Mouse (Mus musculus): ENCODE measurements around the gene Igdcc4. TPM values are rescaled to one million over a fixed set of nuclear protein-coding genes. Genes with fewer than 3 reads are reported as not detected.
"Not testable (repeated sequence)": the region's sequence is repeated elsewhere in the genome, so short reads cannot be mapped to it uniquely, and the experiment has no call there.

Igdcc4 gene
- polyA plus RNA-seq (2012; ENCODE audit: insufficient read depth, insufficient read length, missing spikeins), result 0.15 TPM in 1 of 2 replicates, not detected in the other

DNA sequence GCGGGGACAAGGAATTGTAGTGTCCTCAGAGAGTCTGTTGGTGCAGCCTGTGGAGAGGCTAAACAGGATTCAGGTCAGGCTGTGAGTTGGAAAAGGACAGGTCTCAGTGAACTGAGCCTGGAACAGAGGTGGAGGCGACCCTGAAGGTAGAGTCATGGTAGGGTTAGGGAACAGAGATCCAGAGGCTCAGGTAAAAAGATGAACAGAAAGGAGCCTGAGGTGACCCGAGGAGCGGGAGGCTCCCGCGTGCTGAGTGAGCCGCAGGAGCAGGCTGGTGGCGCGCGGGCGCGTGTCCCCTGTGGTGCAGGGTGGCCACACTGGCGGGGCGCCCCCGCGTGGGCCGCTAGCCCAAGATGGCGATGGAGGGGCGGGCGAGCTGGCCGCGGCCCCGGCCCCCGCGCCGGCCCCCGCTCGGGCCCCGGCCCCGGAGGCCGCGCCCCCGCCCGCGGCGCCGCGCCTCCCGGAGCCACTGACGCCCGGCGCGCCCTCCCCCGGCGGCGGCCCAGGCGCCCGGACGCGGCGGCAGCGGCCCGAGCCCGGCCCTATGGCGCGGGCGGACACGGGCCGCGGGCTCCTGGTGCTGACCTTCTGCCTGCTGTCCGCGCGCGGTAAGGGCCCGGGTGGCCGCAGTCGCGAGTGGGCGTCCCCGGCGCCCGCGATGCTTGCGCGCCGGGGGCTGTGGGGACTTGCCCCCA lies at the start of gene Igdcc4:
Igdcc4 (plus strand) TSS at position 496 of the 695 bp plus-strand sequence.
- no peak within 1 kb of the TSS for H3K27ac ChIP-seq (ENCODE audit: insufficient read depth, low read depth, low read length)
- no peaks in the 10 kb centered on the region for H3K4me1 ChIP-seq (ENCODE audit: control insufficient read depth, insufficient read depth, low read length)
- TF ChIP-seq POLR2A (IDR thresholded peaks at IDR 0.05; ENCODE audit: borderline replicate concordance, low read depth, low read length) (no peak), CTCF (IDR thresholded peaks at IDR 0.05; ENCODE audit: low read depth, low read length) (no peak)
- peak within 1 kb of the TSS; percentile 56 for H3K4me3 ChIP-seq (ENCODE audit: insufficient read depth, low read length)

DNA sequence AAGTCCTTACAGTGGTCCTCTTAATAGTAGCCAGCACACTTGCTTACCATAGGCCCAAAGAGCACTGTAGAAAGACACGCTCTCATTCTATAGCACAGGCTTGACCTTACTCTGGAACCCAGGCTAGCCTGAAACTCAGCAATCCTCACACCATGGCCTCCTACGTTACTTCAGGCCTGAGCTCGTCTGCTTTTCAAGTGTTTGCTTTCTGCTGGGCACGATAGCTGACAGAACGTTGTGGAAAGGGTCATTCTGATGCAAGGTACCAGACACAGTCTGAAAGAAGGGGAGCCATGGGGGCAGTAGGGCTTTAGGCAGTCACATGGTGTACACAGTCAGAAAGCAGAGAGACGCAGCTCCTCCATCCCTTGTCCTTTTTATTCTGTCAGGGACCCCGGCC lies 37.0 kb upstream of the Igdcc4 start:
- Histone ChIP-seq H3K4me3 (ENCODE audit: insufficient read depth, low read length) (no peak overlapping the region), H3K27ac (ENCODE audit: insufficient read depth, low read depth, low read length) (no peak overlapping the region)
- TF ChIP-seq CTCF (IDR thresholded peaks at IDR 0.05; ENCODE audit: low read depth, low read length) (no peak), POLR2A (IDR thresholded peaks at IDR 0.05; ENCODE audit: borderline replicate concordance, low read depth, low read length) (no peak)

DNA sequence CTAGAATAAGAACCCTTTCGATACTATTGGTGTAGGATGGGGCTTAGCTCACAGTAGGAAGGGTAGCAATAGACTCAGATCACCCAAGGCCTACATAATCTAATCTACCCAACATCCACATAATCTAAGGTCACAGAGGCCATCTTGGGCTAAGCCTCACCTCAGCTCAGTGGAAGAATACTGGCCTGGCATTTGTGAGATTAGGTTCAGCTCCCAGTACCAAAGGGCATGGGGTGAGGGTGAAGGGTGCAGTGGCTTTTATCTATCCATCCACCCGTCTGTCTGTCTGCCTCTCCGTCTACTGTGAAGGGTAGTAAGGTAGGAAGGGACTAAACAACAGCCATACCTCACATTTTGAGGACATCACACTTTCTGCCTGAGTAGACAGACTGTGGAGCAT lies 30.7 kb upstream of the Igdcc4 start:
- TF ChIP-seq POLR2A (IDR thresholded peaks at IDR 0.05; ENCODE audit: borderline replicate concordance, low read depth, low read length), result no peak
- no peak for TF ChIP-seq CTCF (IDR thresholded peaks at IDR 0.05; ENCODE audit: low read depth, low read length)
- Histone ChIP-seq H3K4me1 (ENCODE audit: control insufficient read depth, insufficient read depth, low read length) (peaks cover 12% of the 10 kb centered on the region), H3K4me3 (ENCODE audit: insufficient read depth, low read length) (no peak overlapping the region), H3K27ac (ENCODE audit: insufficient read depth, low read depth, low read length) (no peak overlapping the region)

More for the DNA sequence above, 37.0 kb upstream of the Igdcc4 start:
- no peaks in the 10 kb centered on the region for H3K4me1 ChIP-seq (ENCODE audit: control insufficient read depth, insufficient read depth, low read length)

DNA sequence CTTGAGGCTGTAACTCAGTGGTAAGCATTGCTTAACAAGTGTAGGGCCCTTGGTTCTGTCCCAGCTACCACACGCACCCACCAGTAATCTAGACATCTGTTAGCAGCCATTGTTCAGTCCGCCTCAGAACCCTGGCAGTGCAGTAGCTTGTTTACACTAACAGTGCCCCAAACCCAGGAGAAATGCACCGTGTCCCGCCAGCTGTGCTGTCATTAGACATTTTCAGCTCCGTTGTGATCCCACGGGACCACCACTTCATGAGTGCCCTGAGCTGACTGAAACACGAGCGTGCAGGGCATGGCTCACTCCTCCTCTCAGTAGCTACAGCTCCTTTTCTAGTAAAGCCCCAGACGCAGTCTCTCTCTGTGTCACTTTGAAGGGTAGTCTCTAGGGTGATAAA lies 27.7 kb upstream of the Igdcc4 start:
- no peak overlapping the region for H3K27ac ChIP-seq (ENCODE audit: insufficient read depth, low read depth, low read length)

DNA sequence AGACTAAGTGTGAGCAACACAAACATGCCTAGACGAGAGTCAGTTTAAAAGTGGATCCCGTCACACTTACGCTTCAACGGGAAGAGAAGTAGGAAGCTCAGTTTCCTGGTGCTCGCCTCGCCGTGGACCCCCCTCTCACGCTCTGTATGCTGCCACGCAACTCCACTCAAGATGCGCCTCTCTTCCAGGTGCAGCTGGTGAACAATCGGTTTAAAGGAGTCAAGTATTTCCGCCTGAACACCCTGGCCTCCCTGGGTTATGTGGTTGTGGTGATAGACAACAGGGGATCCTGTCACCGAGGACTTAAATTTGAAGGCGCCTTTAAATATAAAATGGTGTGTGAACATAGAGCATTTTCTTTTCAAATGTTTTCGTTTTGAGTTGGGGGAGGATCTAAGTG lies 27.0 kb upstream of the Igdcc4 start:
- H3K27ac ChIP-seq (ENCODE audit: insufficient read depth, low read depth, low read length), result peak overlapping the region; percentile 41
- peaks cover 15% of the 10 kb centered on the region for H3K4me1 ChIP-seq (ENCODE audit: control insufficient read depth, insufficient read depth, low read length)
- TF ChIP-seq CTCF (IDR thresholded peaks at IDR 0.05; ENCODE audit: low read depth, low read length) (no peak), POLR2A (IDR thresholded peaks at IDR 0.05; ENCODE audit: borderline replicate concordance, low read depth, low read length) (no peak)
- H3K4me3 ChIP-seq (ENCODE audit: insufficient read depth, low read length), result no peak overlapping the region

More for the DNA sequence above, 27.7 kb upstream of the Igdcc4 start:
- Histone ChIP-seq H3K4me1 (ENCODE audit: control insufficient read depth, insufficient read depth, low read length) (peaks cover 15% of the 10 kb centered on the region), H3K4me3 (ENCODE audit: insufficient read depth, low read length) (no peak overlapping the region)
- TF ChIP-seq CTCF (IDR thresholded peaks at IDR 0.05; ENCODE audit: low read depth, low read length) (no peak), POLR2A (IDR thresholded peaks at IDR 0.05; ENCODE audit: borderline replicate concordance, low read depth, low read length) (no peak)

DNA sequence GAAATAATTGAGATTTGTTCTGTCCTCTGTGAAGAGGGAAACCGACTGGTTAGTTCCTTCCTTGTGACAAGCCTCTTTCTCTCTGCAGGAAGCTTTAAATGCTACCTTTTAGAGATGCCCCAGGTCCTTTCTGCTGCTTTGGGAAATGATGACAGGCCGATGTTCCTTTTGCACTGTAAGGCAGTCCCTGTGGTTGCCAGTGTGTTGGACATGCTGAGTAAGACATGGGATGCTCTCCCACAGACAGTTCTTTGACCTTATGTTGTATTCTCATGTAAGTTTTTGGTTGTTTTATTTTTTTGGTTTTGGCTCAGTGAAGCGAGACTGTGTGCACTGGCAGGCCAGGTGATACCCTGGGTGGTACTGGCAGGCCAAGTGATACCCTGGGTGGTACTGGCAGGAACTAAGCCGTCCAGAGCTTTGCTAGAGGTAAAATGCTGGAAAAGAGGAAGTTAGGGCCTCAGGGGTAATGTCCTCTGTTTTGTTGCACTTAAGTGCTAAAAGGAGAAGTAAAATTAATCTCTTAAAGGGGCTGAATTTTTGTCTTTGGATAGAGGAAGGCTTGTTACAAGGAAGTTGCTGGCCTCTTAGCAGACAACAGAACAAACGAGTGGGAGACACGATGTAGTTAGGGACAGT lies 26.3 kb upstream of the Igdcc4 start:
- no peak for TF ChIP-seq CTCF (IDR thresholded peaks at IDR 0.05; ENCODE audit: low read depth, low read length)
- no peak for TF ChIP-seq POLR2A (IDR thresholded peaks at IDR 0.05; ENCODE audit: borderline replicate concordance, low read depth, low read length)
- Histone ChIP-seq H3K4me1 (ENCODE audit: control insufficient read depth, insufficient read depth, low read length) (peaks cover 15% of the 10 kb centered on the region), H3K27ac (ENCODE audit: insufficient read depth, low read depth, low read length) (peak overlapping the region; percentile 55), H3K4me3 (ENCODE audit: insufficient read depth, low read length) (no peak overlapping the region)

DNA sequence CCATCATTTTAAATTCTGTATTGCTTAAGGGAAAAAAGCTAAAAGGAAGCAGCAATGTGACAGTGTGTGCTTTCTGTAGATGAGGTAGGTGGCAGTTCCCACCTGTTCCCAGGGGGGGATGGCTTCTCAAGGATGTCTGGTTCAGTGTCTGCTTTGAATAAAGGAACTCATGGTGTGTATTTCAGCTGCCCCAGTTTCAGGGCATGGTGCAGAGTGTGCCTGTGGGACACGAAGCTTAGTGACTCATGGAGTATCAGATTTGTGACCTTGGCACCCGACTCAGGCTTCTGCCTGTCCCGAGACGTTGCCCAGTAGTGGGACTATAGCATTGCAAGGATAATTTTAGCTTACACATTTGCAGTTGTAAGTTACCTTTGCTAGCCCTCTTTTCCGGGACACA lies 23.8 kb upstream of the Igdcc4 start:
- Histone ChIP-seq H3K4me1 (ENCODE audit: control insufficient read depth, insufficient read depth, low read length) (peaks cover 15% of the 10 kb centered on the region), H3K4me3 (ENCODE audit: insufficient read depth, low read length) (no peak overlapping the region), H3K27ac (ENCODE audit: insufficient read depth, low read depth, low read length) (no peak overlapping the region)
- TF ChIP-seq CTCF (IDR thresholded peaks at IDR 0.05; ENCODE audit: low read depth, low read length), result no peak
- no peak for TF ChIP-seq POLR2A (IDR thresholded peaks at IDR 0.05; ENCODE audit: borderline replicate concordance, low read depth, low read length)

DNA sequence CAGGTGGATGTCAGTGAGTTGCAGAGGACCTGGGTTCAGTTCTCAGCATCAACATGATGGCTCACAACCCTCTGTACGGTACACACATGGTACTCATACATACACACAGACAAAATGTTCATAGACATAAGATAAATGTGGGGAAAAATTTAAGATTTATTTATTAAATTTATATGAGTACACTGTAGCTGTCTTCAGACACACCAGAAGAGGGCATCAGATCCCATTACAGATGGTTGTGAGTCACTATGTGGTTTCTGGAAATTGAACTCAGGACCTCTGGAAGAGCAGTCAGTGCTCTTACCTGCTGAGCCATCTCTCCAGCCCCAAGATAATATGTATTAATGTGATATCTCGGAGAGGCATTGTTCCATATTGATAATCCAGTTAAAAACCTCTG lies 21.1 kb upstream of the Igdcc4 start:
- not testable (repeated sequence) for H3K27ac ChIP-seq (ENCODE audit: insufficient read depth, low read depth, low read length); H3K4me3 ChIP-seq (ENCODE audit: insufficient read depth, low read length)
- H3K4me1 ChIP-seq (ENCODE audit: control insufficient read depth, insufficient read depth, low read length), result peaks cover 18% of the 10 kb centered on the region

DNA sequence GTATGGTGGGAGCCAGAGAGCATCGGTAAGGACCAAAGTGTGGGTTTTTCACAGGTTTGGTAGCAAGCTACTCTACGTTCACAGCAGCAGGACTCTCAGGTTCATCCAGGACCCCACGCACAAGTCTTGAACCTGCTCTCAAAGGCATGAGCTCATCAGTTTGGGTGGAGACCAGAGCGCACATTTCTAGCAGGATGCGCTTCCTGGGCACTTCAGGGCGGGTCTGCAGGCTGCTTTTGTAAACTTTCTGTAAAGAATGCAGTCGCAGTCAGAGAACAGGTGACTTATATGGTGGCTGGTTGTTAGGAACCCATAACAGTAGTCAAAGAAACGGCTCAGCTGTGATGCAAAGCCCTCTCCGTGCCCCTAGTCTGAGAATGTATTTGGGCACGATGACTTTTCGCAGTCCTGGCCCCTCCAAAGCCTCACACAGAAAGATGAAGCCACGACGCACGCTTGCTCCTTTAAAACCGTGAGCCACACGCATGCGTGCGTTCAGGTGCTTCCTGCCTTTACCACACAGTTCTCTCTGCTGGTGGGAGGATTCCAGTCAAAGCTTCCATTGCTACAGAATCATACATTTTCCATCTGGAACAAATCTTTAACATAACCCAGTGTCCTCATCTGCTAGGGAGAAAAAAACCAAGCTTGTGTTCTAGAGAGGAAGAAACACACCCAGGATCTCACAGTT lies 18.1 kb upstream of the Igdcc4 start:
- TF ChIP-seq CTCF (IDR thresholded peaks at IDR 0.05; ENCODE audit: low read depth, low read length), result no peak
- TF ChIP-seq POLR2A (IDR thresholded peaks at IDR 0.05; ENCODE audit: borderline replicate concordance, low read depth, low read length), result no peak
- H3K4me3 ChIP-seq (ENCODE audit: insufficient read depth, low read length), result no peak overlapping the region
- H3K27ac ChIP-seq (ENCODE audit: insufficient read depth, low read depth, low read length), result no peak overlapping the region
- peaks cover 31% of the 10 kb centered on the region for H3K4me1 ChIP-seq (ENCODE audit: control insufficient read depth, insufficient read depth, low read length)

Data from bone marrow macrophage, adult 2 months (primary cell).